Mouse (Mus musculus) adrenal gland, postnatal 25 days (tissue): ENCODE results near the gene Kntc1. TPM values are rescaled to one million over a fixed set of nuclear protein-coding genes. Genes with fewer than 3 reads are reported as not detected.

Experiments used
- DNase-seq: peaks from one replicate; pipeline ENCODE4 v3.0.0; 2021; ENCODE audit warnings: mixed read lengths
- total RNA-seq: library from RNA; stranded (reverse); gene quantifications from 2 replicates; pipeline ENCODE4 v1.2.3, GENCODE M21; 2021

The Kntc1 gene
- total RNA-seq, 1 experiment from 2014 or later, result 7.2 TPM

GRCm38 (mm10) chr5:123809156-123809555 lies 59.6 kb downstream of the Kntc1 start:
- no peak for DNase-seq

DNA sequence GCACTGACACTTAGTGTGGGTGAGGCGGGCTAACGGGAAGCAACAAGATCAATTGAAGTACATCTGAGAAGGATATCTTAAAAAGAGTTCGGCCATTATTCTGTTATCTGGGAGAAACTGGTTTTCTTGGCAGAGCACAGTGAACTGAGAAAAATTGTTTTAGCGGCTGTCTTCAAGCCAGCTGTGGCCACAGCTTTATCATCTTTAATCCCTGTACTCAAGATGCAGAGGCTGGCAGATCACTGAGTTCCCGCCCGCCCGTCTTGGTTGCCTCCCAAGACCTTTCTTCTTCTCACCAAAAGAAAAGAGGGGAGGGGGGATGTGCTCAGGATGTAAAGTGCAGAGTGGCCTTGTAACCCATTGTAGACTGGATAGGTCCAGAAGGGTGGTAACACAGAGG lies 67.4 kb downstream of the Kntc1 start:
- no peak for DNase-seq

- no peak for DNase-seq
These were observed 69.5 kb downstream of the Kntc1 start for GRCm38 (mm10) chr5:123818941-123819577.

- DNase-seq, result no peak
These were observed 71.2 kb downstream of the Kntc1 start for GRCm38 (mm10) chr5:123820501-123821263.

DNA sequence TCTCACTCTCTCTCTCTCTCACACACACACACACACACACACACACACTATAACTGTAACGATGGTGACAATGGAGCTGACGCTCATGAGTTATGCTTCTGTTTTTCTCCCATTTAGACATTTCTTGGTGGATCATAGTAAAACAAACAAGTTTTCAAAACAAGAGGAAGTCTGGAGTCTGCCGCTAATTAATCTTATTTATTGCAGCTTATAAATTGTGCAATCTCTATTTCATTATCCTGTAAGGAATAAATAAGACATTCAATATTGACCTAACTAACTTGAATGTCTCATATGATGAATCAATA lies 71.7 kb downstream of the Kntc1 start:
- no peak for DNase-seq

DNA sequence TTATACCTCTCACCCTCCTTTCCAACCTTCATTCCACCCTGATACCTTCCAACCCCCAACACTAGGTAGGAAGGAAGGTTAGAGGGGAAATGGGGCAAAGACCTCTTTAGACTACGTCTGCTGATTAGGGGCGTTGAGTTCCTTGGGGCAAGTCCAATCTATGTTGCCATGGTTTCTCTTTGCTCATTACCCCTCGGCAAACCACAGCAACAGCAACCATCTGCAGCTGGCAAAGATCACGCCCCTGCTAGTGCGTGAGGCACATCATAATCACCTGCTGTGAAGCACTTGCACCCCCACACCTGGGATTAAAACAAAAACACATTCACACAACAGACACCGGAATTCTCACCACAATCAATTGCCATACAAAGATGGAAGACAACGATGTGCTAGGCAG lies 73.2 kb downstream of the Kntc1 start:
- DNase-seq, result no peak

DNA sequence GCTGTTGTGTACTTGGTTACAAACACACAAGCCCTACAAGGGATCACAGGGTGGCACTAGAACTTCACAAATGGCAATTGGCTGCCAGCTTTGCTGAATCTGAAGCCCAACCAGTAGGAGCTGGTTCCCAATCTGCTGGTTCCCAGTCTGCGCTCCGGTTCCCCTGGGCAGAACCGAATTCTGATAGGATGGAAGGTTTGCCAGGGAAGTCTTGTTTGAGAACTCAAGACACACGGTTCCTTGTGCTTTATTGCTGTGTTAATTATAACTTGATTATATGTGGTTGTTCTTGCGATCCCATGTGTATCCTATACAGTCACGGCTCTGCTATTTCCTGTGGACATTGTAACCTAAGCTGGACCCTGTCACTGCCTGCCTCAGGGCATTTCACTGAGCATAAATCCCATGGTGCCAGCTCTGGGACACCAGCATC lies 78.2 kb downstream of the Kntc1 start:
- DNase-seq, result no peak

GRCm38 (mm10) chr5:123832309-123832708 lies 82.8 kb downstream of the Kntc1 start:
- DNase-seq, result no peak

- DNase-seq, result peak; percentile 13
These were observed 85.3 kb downstream of the Kntc1 start for GRCm38 (mm10) chr5:123834836-123835235.

DNA sequence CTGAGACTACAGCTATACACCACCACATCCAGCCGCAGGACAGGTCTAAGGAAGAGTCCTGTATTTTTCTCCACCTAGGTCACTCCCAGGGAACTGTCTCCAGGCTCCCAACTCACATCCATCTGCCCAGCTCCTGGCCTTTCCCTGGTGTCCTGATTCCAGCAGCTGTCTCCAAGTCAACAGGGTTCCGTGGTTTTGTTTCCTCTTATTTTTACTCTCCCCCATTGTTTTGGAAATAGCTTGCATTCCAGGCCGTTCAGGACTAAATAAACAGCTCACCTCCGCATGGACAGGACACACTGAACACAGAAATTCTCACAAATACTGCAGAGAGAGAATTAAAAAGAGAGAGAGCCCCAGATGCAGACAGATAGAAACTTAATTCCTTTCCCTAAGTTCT lies 87.9 kb downstream of the Kntc1 start:
- no peak for DNase-seq

DNA sequence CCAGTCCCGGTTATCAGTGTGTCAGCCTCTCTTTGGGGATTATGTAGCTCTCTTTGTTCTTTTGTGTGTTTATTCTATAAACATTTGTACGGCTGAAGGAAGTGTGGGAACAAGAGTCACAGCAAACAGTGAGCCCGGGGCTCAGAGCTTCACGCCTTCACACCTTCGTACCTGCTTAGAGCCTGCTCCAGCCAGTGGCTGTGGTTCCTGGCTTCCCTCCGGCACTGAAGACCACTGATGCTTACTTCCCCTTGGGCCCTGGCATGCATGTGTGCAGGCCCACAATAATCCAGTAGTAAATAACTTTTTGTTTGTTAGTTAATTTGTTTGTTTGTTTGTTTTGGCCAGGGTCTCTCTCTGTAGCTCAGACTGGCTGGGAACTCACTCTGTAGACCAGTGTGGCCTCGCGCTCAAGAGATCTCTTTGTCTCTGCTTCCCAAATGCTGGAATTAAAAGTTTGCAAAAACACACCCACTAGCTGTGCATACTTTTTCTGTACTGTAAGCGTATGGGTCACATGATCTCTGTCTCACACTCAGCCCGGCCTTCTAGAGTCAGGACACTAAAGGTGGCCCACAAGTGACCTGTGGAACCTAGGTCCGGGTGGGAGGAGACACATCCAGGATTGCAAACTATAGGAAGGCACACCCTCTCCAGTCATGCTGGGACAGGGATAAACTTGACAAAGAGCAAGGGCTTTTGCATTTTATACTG lies 92.9 kb downstream of the Kntc1 start:
- DNase-seq, result no peak

- no peak for DNase-seq
These were observed 93.4 kb downstream of the Kntc1 start for GRCm38 (mm10) chr5:123842935-123843282.

DNA sequence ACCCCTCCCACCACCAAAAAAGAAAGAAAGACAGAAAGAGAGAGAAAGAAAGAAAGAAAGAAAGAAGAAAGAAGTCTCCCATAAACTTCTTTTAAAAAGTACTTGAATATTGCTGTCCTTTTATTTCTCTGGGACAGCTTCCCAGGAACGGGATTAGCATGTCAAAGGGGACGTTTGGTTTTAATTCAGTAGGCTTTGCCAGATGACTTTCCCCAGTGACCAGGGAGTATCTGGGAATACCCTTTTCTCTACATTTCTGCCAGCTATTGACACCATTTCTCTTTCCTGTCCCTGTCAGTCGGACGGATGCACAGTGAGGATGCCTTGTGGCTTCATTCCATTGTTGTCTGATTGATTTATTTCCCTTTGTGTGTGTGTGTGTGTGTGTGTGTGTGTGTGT lies 94.3 kb downstream of the Kntc1 start:
- DNase-seq, result no peak

DNA sequence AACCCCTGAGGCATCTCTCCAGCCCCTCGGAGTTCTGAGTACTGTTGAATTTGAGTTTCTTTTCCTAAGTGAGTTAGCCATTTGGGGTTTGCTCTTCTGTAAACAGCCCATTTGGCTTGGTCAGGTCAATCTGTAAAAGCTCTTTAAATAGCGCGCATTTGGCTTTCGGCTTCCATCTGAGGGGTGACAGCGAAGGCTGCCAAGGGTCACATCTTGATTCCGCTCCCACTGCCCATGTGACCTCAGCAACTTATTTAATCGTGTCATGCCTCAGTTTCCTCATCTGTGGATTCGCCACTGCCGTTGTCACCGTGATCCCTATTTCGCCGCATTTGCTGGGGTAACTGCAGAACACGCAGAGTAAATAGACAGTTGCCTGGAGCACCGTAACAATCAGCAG lies 94.8 kb downstream of the Kntc1 start:
- no peak for DNase-seq

- DNase-seq, result no peak
These were observed 101.9 kb downstream of the Kntc1 start for GRCm38 (mm10) chr5:123851398-123851797.

DNA sequence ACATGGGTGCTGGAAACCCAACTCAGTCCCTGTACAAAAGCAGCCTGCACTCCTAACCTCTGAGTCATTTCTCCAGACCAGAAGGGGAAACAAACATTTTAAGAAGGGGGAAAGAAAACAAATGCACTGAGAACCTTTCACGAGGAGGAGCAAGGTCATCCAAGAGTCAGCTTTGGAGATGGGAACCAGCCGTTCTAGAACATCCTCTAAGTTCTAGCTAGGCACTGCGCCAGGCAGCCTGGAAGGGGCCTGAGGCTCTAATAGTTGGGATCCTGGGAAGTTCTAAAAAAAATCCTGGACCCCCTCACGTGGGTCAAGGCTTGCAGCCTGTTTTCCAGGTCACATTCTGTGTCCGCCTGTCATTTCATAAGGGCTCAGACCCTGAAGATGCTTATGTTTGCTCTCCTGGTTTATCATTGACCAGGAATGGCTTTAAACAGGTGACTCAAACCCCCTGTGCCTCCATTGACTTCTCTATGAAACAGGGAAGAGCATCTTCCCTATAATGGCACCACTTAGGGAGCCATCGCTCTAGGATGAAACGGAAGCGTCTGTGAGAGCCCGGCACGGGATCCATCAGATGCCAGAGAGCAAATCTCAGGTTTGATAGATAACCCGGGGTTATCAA lies 104.5 kb downstream of the Kntc1 start:
- DNase-seq, result no peak

- DNase-seq, result no peak
These were observed 105.0 kb downstream of the Kntc1 start for GRCm38 (mm10) chr5:123854511-123854910.

GRCm38 (mm10) chr5:123858798-123859197 lies 109.3 kb downstream of the Kntc1 start:
- DNase-seq, result no peak

DNA sequence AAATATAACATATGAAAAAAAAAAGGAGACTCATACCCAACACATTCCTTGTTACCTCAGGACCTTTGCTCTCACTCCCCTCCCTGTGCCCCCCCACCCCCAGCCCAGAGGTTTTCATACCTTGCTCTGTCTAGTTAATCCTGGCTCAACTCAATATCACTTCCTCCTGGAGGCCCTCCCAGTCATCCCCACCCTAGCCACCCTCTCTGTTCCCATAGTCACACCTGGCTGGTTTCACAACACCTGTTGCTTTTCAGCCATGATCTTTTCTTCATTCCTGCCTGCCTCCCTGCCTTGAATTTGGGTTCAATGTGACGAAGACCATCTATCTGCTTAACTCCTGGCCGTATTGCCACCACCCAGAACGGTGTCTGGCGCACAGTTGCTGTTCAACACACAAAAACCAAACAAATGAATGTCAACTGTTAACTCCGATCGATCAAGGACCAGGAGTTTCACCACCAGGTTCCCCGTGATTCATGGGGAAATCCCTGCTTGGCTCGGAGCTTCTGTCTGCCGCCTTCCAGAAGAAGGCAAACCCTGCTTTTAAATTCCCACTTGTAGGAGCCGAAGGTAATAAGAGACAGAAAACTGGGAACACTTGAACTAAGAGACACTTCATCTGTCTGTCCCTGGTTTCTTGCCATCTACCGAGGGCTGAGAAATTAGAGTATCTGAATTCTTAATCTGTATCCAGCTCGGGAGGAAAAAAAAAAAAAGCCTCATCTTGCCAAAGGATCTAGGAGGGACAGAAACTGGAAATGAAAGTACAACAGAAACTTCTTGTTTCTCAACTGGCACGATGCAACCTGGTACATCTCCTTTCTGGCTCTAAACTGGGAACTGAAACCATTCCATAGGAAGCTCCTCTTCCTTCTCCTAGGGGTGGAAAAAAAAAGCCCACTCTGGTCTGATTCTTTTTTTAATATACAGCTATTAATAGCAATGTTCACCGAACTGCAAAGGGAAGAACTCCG lies 113.1 kb downstream of the Kntc1 start:
- no peak for DNase-seq

GRCm38 (mm10) chr5:123863934-123864333 lies 114.4 kb downstream of the Kntc1 start:
- DNase-seq, result no peak

GRCm38 (mm10) chr5:123865365-123865764 lies 115.8 kb downstream of the Kntc1 start, which contains the start of gene Hcar2:
Gene Hcar2 (minus strand): TSS chr5:123865499.
- DNase-seq, result no peak

GRCm38 (mm10) chr5:123866457-123866856 lies 116.9 kb downstream of the Kntc1 start:
- DNase-seq, result no peak
